Mouse (Mus musculus) MEL (cell line): ENCODE data around the gene Ccdc162. TPM values are rescaled to one million over a fixed set of nuclear protein-coding genes. Genes with fewer than 3 reads are reported as not detected.

Experiments used
- DNase-seq: peaks from one replicate; pipeline ENCODE4 v3.0.0; 2011; ENCODE audit warnings: low read depth, low spot score
- H3K27ac ChIP-seq: 2 replicates; pipeline ENCODE4 v1.5.1; 2012; ENCODE audit warnings: low read depth, mild to moderate bottlenecking, control low read depth, low read length, moderate library complexity; ENCODE audit not compliant: control insufficient read depth
- H3K27me3 ChIP-seq, 2 experiments: fragments of 150-350 bp in 1 of 2; sonication (generic) in 1 of 2; 2 replicates each; pipeline ENCODE4 v1.6.1; 2012; ENCODE audit warnings: low read length in 2 of 2, mild to moderate bottlenecking in 2 of 2, improper control_type of control experiment in 1 of 2, moderate library complexity in 1 of 2; ENCODE audit not compliant: insufficient read depth in 2 of 2, control insufficient read depth in 1 of 2
- H3K36me3 ChIP-seq, 2 experiments: 2 replicates each; pipeline ENCODE4 v1.6.1; 2012 to 2014; ENCODE audit warnings: low read length in 2 of 2, improper control_type of control experiment in 1 of 2, inconsistent platforms in 1 of 2, mild to moderate bottlenecking in 1 of 2; ENCODE audit not compliant: insufficient read depth in 2 of 2, control insufficient read depth in 1 of 2
- H3K4me1 ChIP-seq, 2 experiments: fragments of 150-350 bp in 1 of 2; sonication (generic) in 1 of 2; 2 replicates each; pipeline ENCODE4 v1.6.1; 2012; ENCODE audit warnings: low read length in 2 of 2, improper control_type of control experiment in 1 of 2, mild to moderate bottlenecking in 1 of 2; ENCODE audit not compliant: insufficient read depth in 2 of 2, control insufficient read depth in 1 of 2
- H3K4me3 ChIP-seq, 2 experiments: fragments of 150-350 bp in 1 of 2; sonication (generic) in 1 of 2; 2 replicates each; pipeline ENCODE4 v1.5.1; 2012; ENCODE audit warnings: low read depth in 2 of 2, low read length in 2 of 2, mild to moderate bottlenecking in 2 of 2, moderate library complexity in 2 of 2, control low read depth in 1 of 2, improper control_type of control experiment in 1 of 2; ENCODE audit not compliant: control insufficient read depth in 1 of 2, insufficient read depth in 1 of 2
- H3K79me2 ChIP-seq: 2 replicates; pipeline ENCODE4 v1.6.1; 2012; ENCODE audit warnings: mild to moderate bottlenecking, low read length, moderate library complexity; ENCODE audit not compliant: control insufficient read depth, poor library complexity, insufficient read depth
- H3K9ac ChIP-seq: 2 replicates; pipeline ENCODE4 v1.6.1; 2012; ENCODE audit warnings: low read depth, mild to moderate bottlenecking, control low read depth, low read length, moderate library complexity; ENCODE audit not compliant: control insufficient read depth, poor library complexity, severe bottlenecking
- H3K9me3 ChIP-seq: fragments of 150-350 bp; sonication (generic); replicated peaks from 2 replicates; pipeline ENCODE4 v1.6.1; 2012; ENCODE audit warnings: mild to moderate bottlenecking, low read length, improper control_type of control experiment, moderate library complexity; ENCODE audit not compliant: insufficient read depth
- BHLHE40 ChIP-seq: IDR thresholded peaks from 2 replicates; pipeline ENCODE4 v1.6.1; 2012; ENCODE audit warnings: low read depth, mild to moderate bottlenecking, inconsistent platforms, low read length, improper control_type of control experiment, borderline replicate concordance
- CHD1 ChIP-seq: IDR thresholded peaks from 2 replicates; pipeline ENCODE4 v1.6.1; 2012; ENCODE audit warnings: low read depth, mild to moderate bottlenecking, inconsistent platforms, low read length, improper control_type of control experiment
- CHD2 ChIP-seq: IDR thresholded peaks from 2 replicates; pipeline ENCODE4 v1.6.1; 2011; ENCODE audit warnings: low read length, improper control_type of control experiment
- CTCF ChIP-seq, 3 experiments: IDR thresholded peaks in 2 of 3; conservative IDR thresholded peaks in 1 of 3; 2 replicates each; pipeline ENCODE4 v1.5.1; 2011 to 2012; ENCODE audit warnings: low read length in 3 of 3, low read depth in 2 of 3, mild to moderate bottlenecking in 2 of 3, improper control_type of control experiment in 1 of 3, inconsistent platforms in 1 of 3, mixed read lengths in 1 of 3, moderate library complexity in 1 of 3; ENCODE audit not compliant: control insufficient read depth in 1 of 3, insufficient read depth in 1 of 3, poor library complexity in 1 of 3, severe bottlenecking in 1 of 3
- EP300 ChIP-seq, 2 experiments: IDR thresholded peaks; 2 replicates each; pipeline ENCODE4 v1.6.1; 2011; ENCODE audit warnings: improper control_type of control experiment in 2 of 2, low read length in 2 of 2, low read depth in 1 of 2, mild to moderate bottlenecking in 1 of 2
- ETS1 ChIP-seq: IDR thresholded peaks from 2 replicates; pipeline ENCODE4 v1.6.1; 2012; ENCODE audit warnings: low read depth, mild to moderate bottlenecking, inconsistent platforms, low read length, improper control_type of control experiment, moderate library complexity
- GATA1 ChIP-seq: IDR thresholded peaks from 2 replicates; pipeline ENCODE4 v1.6.1; 2011; ENCODE audit warnings: low read depth, low read length, improper control_type of control experiment
- HCFC1 ChIP-seq: IDR thresholded peaks from 2 replicates; pipeline ENCODE4 v1.6.1; 2012; ENCODE audit warnings: low read depth, mild to moderate bottlenecking, inconsistent platforms, low read length, improper control_type of control experiment, moderate library complexity
- MAZ ChIP-seq: IDR thresholded peaks from 2 replicates; pipeline ENCODE4 v1.6.1; 2012; ENCODE audit warnings: low read depth, mild to moderate bottlenecking, inconsistent platforms, low read length, improper control_type of control experiment
- MEF2A ChIP-seq: IDR thresholded peaks from 2 replicates; pipeline ENCODE4 v1.6.1; 2014; ENCODE audit warnings: low read depth, mild to moderate bottlenecking, inconsistent platforms, low read length, improper control_type of control experiment; ENCODE audit not compliant: poor library complexity, insufficient replicate concordance, severe bottlenecking; ENCODE audit errors: extremely low read depth
- MYB ChIP-seq: IDR thresholded peaks from 2 replicates; pipeline ENCODE4 v1.6.1; 2011; ENCODE audit warnings: mild to moderate bottlenecking, low read depth, low read length, improper control_type of control experiment
- NELFE ChIP-seq: IDR thresholded peaks from 2 replicates; pipeline ENCODE4 v1.6.1; 2011; ENCODE audit warnings: low read depth, low read length, improper control_type of control experiment
- NRF1 ChIP-seq: IDR thresholded peaks from 2 replicates; pipeline ENCODE4 v1.6.1; 2014; ENCODE audit warnings: low read depth, mild to moderate bottlenecking, inconsistent platforms, low read length, improper control_type of control experiment, moderate library complexity; ENCODE audit not compliant: poor library complexity, insufficient read depth, severe bottlenecking
- SIN3A ChIP-seq: IDR thresholded peaks from 2 replicates; pipeline ENCODE4 v1.6.1; 2012; ENCODE audit warnings: low read length, improper control_type of control experiment, inconsistent platforms
- TBP ChIP-seq: IDR thresholded peaks from 2 replicates; pipeline ENCODE4 v1.8.0; 2011; ENCODE audit warnings: low read depth, low read length, improper control_type of control experiment
- ZC3H11A ChIP-seq: IDR thresholded peaks from 2 replicates; pipeline ENCODE4 v1.6.1; 2012; ENCODE audit warnings: low read depth, mild to moderate bottlenecking, inconsistent platforms, low read length, improper control_type of control experiment
- ZNF384 ChIP-seq: IDR thresholded peaks from 2 replicates; pipeline ENCODE4 v1.6.1; 2012; ENCODE audit warnings: low read depth, mild to moderate bottlenecking, inconsistent platforms, low read length, improper control_type of control experiment
- polyA plus RNA-seq, 2 experiments: library from polyadenylated mRNA; stranded (reverse) in 1 of 2; unstranded in 1 of 2; fragments of >175 nt in 1 of 2; fragments of >200 nt in 1 of 2; gene quantifications; 2 replicates each; pipeline versions ENCODE4 v1.2.1 to v1.2.4; 2012; ENCODE audit warnings: low replicate concordance in 2 of 2, low read depth in 1 of 2; ENCODE audit not compliant: insufficient read length in 2 of 2, insufficient read depth in 1 of 2, missing spikeins in 1 of 2
- total RNA-seq: library from RNA; depleted of rRNA; stranded (reverse); fragments of 300-350 nt; gene quantifications from 2 replicates; pipeline ENCODE4 v1.2.3, GENCODE M21; 2012

Ccdc162 gene
- total and polyA plus RNA-seq, 3 experiments = 0.06 TPM; not detected in 2

DNA sequence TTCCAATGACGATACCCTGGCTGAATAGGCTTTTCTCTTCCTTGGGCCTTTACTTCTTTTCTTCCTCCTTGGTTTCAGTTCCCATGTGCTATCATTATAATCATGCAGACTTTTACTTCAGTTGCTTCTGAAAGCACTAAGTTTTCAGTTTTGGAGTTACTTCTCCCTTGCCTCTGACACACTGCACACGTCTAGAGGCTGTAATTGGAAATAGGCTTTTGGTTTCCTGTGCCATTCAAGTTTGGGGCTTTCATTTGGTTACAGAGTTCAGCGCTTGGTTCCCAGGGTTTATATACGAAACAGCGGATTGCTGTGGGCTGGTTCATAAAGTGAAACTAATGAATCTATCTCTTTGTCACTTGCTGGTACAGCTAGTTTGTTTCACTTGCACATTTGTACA is 186.5 kb downstream of the Ccdc162 start:
- no peaks in the 10 kb centered on the region for H3K9me3 ChIP-seq
- no peak overlapping the region for H3K4me3 ChIP-seq
- peaks cover 4% of the 10 kb centered on the region in 2 experiments for H3K4me1 ChIP-seq
- peaks cover 2% of the 10 kb centered on the region; the same call in 1 of the 2 replicates for H3K79me2 ChIP-seq
- H3K27me3 ChIP-seq = no peaks in the 10 kb centered on the region
- DNase-seq = no peak
- H3K27ac ChIP-seq = no peak overlapping the region
- peaks cover 8 to 21% of the 10 kb centered on the region in 2 experiments for H3K36me3 ChIP-seq
- H3K9ac ChIP-seq = no peak overlapping the region
- no peak for TF ChIP-seq HCFC1
- TF ChIP-seq ZNF384 = no peak
- TF ChIP-seq MEF2A = no peak
- no peak for TF ChIP-seq NRF1
- TF ChIP-seq EP300 (IDR thresholded peaks at IDR 0.05; ENCODE audit: low read depth in 1 of 2, low read length in 2 of 2) = no peak
- TF ChIP-seq CHD1 = no peak
- no peak for TF ChIP-seq ETS1
- no peak for TF ChIP-seq CHD2
- TF ChIP-seq GATA1 = no peak
- TF ChIP-seq CTCF (IDR thresholded peaks at IDR 0.05 in 2 of 3, conservative IDR thresholded peaks at IDR 0.05 in 1 of 3; ENCODE audit: control insufficient read depth in 1 of 3, insufficient read depth in 1 of 3, low read depth in 2 of 3, low read length in 3 of 3, poor library complexity in 1 of 3, severe bottlenecking in 1 of 3) = no peak
- TF ChIP-seq SIN3A = no peak
- no peak for TF ChIP-seq NELFE

GRCm38 (mm10) chr10:41525696-41526095 is 190.7 kb downstream of the Ccdc162 start:
- H3K36me3 ChIP-seq = peaks cover 25 to 43% of the 10 kb centered on the region in 2 experiments
- TF ChIP-seq TBP (no peak), BHLHE40 (peak; percentile 26; the same call in 1 of the 2 replicates), MYB (no peak), CHD1 (no peak), HCFC1 (no peak)
- TF ChIP-seq, all 39 proteins: peak for 1
- Histone ChIP-seq H3K27me3 (no peaks in the 10 kb centered on the region), H3K4me3 (no peak overlapping the region), H3K27ac (no peak overlapping the region), H3K79me2 (peaks cover 19% of the 10 kb centered on the region), H3K9ac (no peak overlapping the region), H3K4me1 (peaks cover 18 to 27% of the 10 kb centered on the region in 2 experiments), H3K9me3 (no peaks in the 10 kb centered on the region)
- DNase-seq = no peak

DNA sequence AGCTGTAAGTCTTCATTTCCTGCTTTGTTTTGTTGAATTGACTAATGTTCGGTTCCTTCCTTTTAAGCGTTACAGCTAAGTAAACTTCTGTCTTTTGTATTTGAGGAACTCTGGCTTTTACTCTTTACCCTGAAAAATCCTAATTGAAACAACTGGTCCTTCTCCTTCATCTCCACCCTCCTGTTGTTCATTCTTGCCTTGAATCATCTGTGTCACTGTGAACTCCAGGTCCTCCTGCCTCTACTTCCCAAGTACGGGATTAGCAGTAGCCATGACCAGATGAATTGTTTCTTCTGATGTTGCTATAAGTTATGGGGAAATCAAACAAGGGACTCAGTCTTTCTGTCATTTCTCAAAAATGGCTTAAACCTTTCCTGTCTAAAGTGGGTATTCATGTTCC is 193.0 kb downstream of the Ccdc162 start:
- Histone ChIP-seq H3K27ac (peak overlapping the region; percentile 17; the same call in 1 of the 2 replicates), H3K4me3 (no peak overlapping the region), H3K79me2 (peaks cover 31% of the 10 kb centered on the region), H3K27me3 (no peaks in the 10 kb centered on the region), H3K9me3 (no peaks in the 10 kb centered on the region)
- TF ChIP-seq ZC3H11A = no peak
- no peak for TF ChIP-seq MAZ
- TF ChIP-seq NELFE = no peak
- TF ChIP-seq, all 39 proteins: peak for 0
- Histone ChIP-seq H3K36me3 (peaks cover 15 to 41% of the 10 kb centered on the region in 2 experiments), H3K4me1 (peaks cover 18 to 27% of the 10 kb centered on the region in 2 experiments), H3K9ac (no peak overlapping the region)
- DNase-seq = peak; percentile 25
